Mouse (Mus musculus) liver, embryonic 16.5 days (tissue): Measurements from ENCODE around the gene Emilin1. TPM values are rescaled to one million over a fixed set of nuclear protein-coding genes. Genes with fewer than 3 reads are reported as not detected.

ENCODE experiments used
- ATAC-seq: fragments of 200-750 bp; cut with Nextera tagmentation; 2 replicates; pipeline ENCODE4 v1.8.0; 2017; ENCODE audit warnings: low read depth, mild to moderate bottlenecking, moderate number of reproducible peaks, moderate library complexity
- H3K27ac ChIP-seq: fragments of 300-500 bp; sonication (generic); 2 replicates; pipeline ENCODE4 v1.5.1; 2014; ENCODE audit warnings: mild to moderate bottlenecking, low read length
- H3K27me3 ChIP-seq: fragments of 300-500 bp; sonication (generic); 2 replicates; pipeline ENCODE4 v1.6.1; 2014; ENCODE audit warnings: low read depth, low read length, mixed read lengths; ENCODE audit not compliant: control insufficient read depth, insufficient read depth
- H3K36me3 ChIP-seq: fragments of 300-500 bp; sonication (generic); 2 replicates; pipeline ENCODE4 v1.6.1; 2014; ENCODE audit warnings: mild to moderate bottlenecking; ENCODE audit not compliant: control insufficient read depth, insufficient read depth
- H3K4me1 ChIP-seq: fragments of 300-500 bp; sonication (generic); 2 replicates; pipeline ENCODE4 v1.6.1; 2014; ENCODE audit warnings: low read depth, low read length, mixed read lengths; ENCODE audit not compliant: control insufficient read depth
- H3K4me2 ChIP-seq: fragments of 300-500 bp; sonication (generic); 2 replicates; pipeline ENCODE4 v1.6.1; 2014; ENCODE audit warnings: low read depth, low read length, mixed read lengths
- H3K4me3 ChIP-seq: fragments of 300-500 bp; sonication (generic); 2 replicates; pipeline ENCODE4 v1.5.1; 2014; ENCODE audit warnings: low read depth, mild to moderate bottlenecking, low read length
- H3K9ac ChIP-seq: fragments of 300-500 bp; sonication (generic); 2 replicates; pipeline ENCODE4 v1.6.1; 2014; ENCODE audit warnings: low read depth, low read length
- H3K9me3 ChIP-seq: fragments of 300-500 bp; sonication (generic); replicated peaks from 2 replicates; pipeline ENCODE4 v1.6.1; 2016; ENCODE audit warnings: low read length; ENCODE audit not compliant: control insufficient read depth
- WGBS: fragments of 180-500 bp; shearing (Covaris S2); extraction: QIAGEN DNeasy Blood & Tissue Kit; methylation state at CpG from one replicate; pipeline ENCODE4 v1.1.7; 2014; ENCODE audit not compliant: insufficient replicate concordance; 5-methylcytosine and 5-hydroxymethylcytosine counted together
- polyA plus RNA-seq: library from polyadenylated mRNA; unstranded; fragments of >200 nt; fragmentation: Nextera tagmentation; extraction: Ambion mirVana; gene quantifications from 2 replicates; pipeline ENCODE4 v1.2.1, GENCODE M21; 2015

The Emilin1 gene
- polyA plus RNA-seq, 1 experiment from 2014 or later: 39.1 TPM

- peak overlapping the region; percentile 74 for H3K27ac ChIP-seq
- no peak overlapping the region for H3K9ac ChIP-seq
- WGBS: 46% methylated on average over 5 of the region's 5 CpGs
- H3K36me3 ChIP-seq: 0 out of 2 replicates have a peak, but pooled peaks cover 1% of the 10 kb centered on the region
- H3K9me3 ChIP-seq: no peaks in the 10 kb centered on the region
- peaks cover 43% of the 10 kb centered on the region for H3K4me1 ChIP-seq
- H3K4me2 ChIP-seq: no peak overlapping the region
- ATAC-seq: no peak
- H3K4me3 ChIP-seq: no peak overlapping the region
- no peaks in the 10 kb centered on the region for H3K27me3 ChIP-seq
These were observed 1.0 kb upstream of the Emilin1 start for GRCm38 (mm10) chr5:30912156-30912555.

DNA sequence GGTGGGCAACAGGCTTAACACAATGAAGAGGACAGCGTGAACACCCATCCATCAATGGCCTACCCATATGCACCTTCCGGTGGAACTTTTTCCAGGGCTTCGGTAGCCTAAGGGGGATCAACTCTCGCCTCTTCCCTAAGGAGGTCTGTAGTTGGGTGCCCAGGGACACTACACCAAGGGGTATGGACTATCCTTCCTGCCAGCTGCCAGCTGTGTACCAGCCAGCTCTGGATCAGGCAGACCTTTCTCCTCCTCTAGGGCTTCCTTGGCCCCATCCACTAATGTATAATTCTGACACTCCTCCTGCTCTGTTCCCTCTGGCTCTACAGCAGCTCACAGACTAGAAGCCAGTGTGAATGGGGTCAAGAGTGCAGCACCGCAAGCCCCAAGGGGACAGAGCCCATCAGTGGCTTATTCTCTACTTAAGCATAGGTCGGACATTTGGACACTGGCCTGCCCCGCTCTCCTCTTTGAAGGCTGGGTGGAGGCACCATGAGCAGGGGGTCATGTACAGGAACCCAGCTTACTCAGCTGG, 966 bp downstream of the Emilin1 start:
- ATAC-seq: no peak
- no peaks in the 10 kb centered on the region for H3K27me3 ChIP-seq
- peak overlapping the region; percentile 55 for H3K4me3 ChIP-seq
- H3K9me3 ChIP-seq: no peaks in the 10 kb centered on the region
- peak overlapping the region; percentile 56 for H3K9ac ChIP-seq
- peaks cover 38% of the 10 kb centered on the region for H3K4me1 ChIP-seq
- H3K27ac ChIP-seq: peak overlapping the region; percentile 74
- H3K4me2 ChIP-seq: peak overlapping the region; percentile 59
- 24% methylated on average over 7 of the region's 7 CpGs for WGBS
- H3K36me3 ChIP-seq: peaks cover 7% of the 10 kb centered on the region; the same call in 1 of the 2 replicates

- Histone ChIP-seq H3K9me3 (no peaks in the 10 kb centered on the region), H3K27ac (peak overlapping the region; percentile 74), H3K27me3 (no peaks in the 10 kb centered on the region), H3K4me1 (peaks cover 38% of the 10 kb centered on the region), H3K36me3 (peaks cover 9% of the 10 kb centered on the region; the same call in 1 of the 2 replicates), H3K4me2 (peak overlapping the region; percentile 59), H3K9ac (peak overlapping the region; percentile 56), H3K4me3 (peak overlapping the region; percentile 55)
- no peak for ATAC-seq
- 28% methylated on average over 6 of the region's 6 CpGs for WGBS
These were observed 1.6 kb downstream of the Emilin1 start for GRCm38 (mm10) chr5:30914849-30915248.

DNA sequence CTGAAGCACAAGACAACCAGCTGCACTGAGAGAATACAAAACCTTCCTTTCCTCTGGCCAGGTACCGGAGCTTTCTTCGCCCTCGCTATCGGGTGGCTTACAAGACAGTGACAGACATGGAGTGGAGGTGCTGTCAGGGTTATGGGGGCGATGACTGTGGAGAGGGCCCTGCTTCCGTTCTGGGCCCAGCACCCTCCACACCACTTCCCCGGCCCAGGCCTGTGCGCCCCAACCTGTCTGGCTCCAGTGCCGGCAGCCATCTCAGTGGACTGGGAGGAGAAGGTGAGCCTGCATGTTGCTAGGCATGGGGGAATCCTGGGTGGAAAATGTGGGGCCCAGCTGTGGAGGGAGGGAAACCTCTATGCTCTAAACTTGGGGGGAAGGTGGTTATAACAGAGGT, 2.3 kb downstream of the Emilin1 start:
- Histone ChIP-seq H3K36me3 (peaks cover 9% of the 10 kb centered on the region; the same call in 1 of the 2 replicates), H3K9me3 (no peaks in the 10 kb centered on the region), H3K4me1 (peaks cover 40% of the 10 kb centered on the region), H3K27ac (peak overlapping the region; percentile 74), H3K27me3 (no peaks in the 10 kb centered on the region), H3K4me2 (peak overlapping the region; percentile 59), H3K9ac (peak overlapping the region; percentile 56), H3K4me3 (peak overlapping the region; percentile 55)
- 20% methylated on average over 9 of the region's 9 CpGs for WGBS
- ATAC-seq: no peak; the same call in 1 of the 2 replicates

- H3K4me3 ChIP-seq: peak overlapping the region; percentile 55
- no peaks in the 10 kb centered on the region for H3K27me3 ChIP-seq
- ATAC-seq: peak; percentile 71
- H3K4me2 ChIP-seq: peak overlapping the region; percentile 59
- WGBS: 3% methylated on average over 7 of the region's 7 CpGs
- H3K9me3 ChIP-seq: no peaks in the 10 kb centered on the region
- peak overlapping the region; percentile 74 for H3K27ac ChIP-seq
- peaks cover 9% of the 10 kb centered on the region; the same call in 1 of the 2 replicates for H3K36me3 ChIP-seq
- H3K9ac ChIP-seq: peak overlapping the region; percentile 56; the same call in 1 of the 2 replicates
- H3K4me1 ChIP-seq: peaks cover 45% of the 10 kb centered on the region
These were observed 2.8 kb downstream of the Emilin1 start for GRCm38 (mm10) chr5:30915974-30916433.

DNA sequence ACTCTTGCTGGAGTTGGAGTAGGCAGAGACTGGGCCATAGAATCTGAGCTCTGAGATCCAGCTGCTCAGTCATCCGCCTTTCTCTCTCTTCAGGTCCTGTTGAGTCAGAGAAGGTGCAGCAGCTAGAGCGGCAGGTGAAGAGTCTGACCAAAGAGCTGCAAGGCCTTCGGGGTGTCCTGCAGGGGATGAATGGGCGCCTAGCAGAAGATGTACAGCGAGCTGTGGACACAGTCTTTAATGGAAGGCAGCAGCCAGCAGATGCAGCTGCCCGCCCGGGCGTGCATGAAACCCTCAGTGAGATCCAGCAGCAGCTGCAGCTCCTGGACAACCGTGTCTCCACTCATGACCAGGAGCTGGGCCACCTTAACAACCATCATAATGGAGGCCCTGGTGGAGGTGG, 3.6 kb downstream of the Emilin1 start:
- Histone ChIP-seq H3K4me2 (no peak overlapping the region), H3K36me3 (peaks cover 9% of the 10 kb centered on the region; the same call in 1 of the 2 replicates), H3K9me3 (no peaks in the 10 kb centered on the region), H3K4me3 (no peak overlapping the region), H3K4me1 (peaks cover 49% of the 10 kb centered on the region), H3K27me3 (no peaks in the 10 kb centered on the region), H3K27ac (peak overlapping the region; percentile 74), H3K9ac (no peak overlapping the region)
- no peak for ATAC-seq
- WGBS: 81% methylated on average over 9 of the region's 9 CpGs

DNA sequence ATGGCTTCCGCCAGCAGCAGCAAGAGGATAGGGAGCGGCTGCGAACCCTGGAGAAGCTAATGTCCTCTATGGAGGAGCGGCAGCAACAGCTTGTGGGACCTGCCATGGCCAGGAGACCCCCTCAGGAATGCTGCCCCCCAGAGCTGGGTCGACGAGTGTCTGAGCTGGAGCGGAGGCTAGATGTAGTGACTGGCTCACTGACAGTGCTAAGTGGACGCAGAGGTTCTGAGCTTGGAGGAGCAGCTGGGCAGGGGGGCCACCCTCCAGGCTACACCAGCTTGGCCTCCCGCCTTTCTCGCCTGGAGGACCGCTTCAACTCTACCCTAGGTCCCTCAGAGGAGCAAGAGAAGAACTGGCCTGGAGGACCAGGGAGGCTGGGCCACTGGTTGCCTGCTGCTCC, 4.1 kb downstream of the Emilin1 start:
- Histone ChIP-seq H3K4me3 (no peak overlapping the region), H3K9ac (no peak overlapping the region), H3K9me3 (no peaks in the 10 kb centered on the region), H3K36me3 (peaks cover 9% of the 10 kb centered on the region; the same call in 1 of the 2 replicates), H3K4me2 (no peak overlapping the region), H3K27me3 (no peaks in the 10 kb centered on the region), H3K27ac (no peak overlapping the region), H3K4me1 (peaks cover 53% of the 10 kb centered on the region)
- no peak for ATAC-seq
- 84% methylated on average over 11 of the region's 11 CpGs for WGBS

- no peak for ATAC-seq
- H3K4me1 ChIP-seq: peaks cover 57% of the 10 kb centered on the region
- WGBS: 73% methylated on average over 31 of the region's 31 CpGs
These were observed 4.9 kb downstream of the Emilin1 start for GRCm38 (mm10) chr5:30917891-30918670.

DNA sequence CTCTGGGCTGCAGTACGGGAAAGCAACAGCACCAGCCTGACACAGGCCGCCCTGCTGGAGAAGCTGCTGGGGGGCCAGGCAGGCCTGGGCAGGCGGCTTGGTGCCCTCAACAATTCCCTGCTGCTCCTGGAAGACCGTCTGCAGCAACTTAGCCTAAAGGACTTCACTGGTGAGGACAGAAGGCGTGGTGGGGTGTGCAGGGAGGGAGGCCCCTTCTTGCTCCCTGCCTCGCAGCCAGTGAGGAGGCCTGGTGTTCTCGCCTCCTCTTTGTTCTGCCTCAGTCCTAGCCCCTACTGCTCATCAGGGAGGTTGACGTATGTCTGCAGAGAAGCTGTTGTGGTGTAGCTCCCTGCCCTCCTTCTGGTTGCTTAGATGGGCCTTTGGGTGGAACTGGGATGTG, 5.5 kb downstream of the Emilin1 start:
- Histone ChIP-seq H3K9ac (no peak overlapping the region), H3K4me2 (no peak overlapping the region), H3K27ac (no peak overlapping the region), H3K36me3 (peaks cover 9% of the 10 kb centered on the region; the same call in 1 of the 2 replicates), H3K4me1 (peaks cover 57% of the 10 kb centered on the region), H3K27me3 (no peaks in the 10 kb centered on the region), H3K9me3 (no peaks in the 10 kb centered on the region), H3K4me3 (no peak overlapping the region)
- no peak for ATAC-seq
- WGBS: 70% methylated on average over 8 of the region's 8 CpGs

More at GRCm38 (mm10) chr5:30917891-30918670, 4.9 kb downstream of the Emilin1 start:
- H3K4me3 ChIP-seq: no peak overlapping the region
- H3K36me3 ChIP-seq: peaks cover 9% of the 10 kb centered on the region; the same call in 1 of the 2 replicates
- H3K4me2 ChIP-seq: no peak overlapping the region
- no peak overlapping the region for H3K9ac ChIP-seq
- H3K27ac ChIP-seq: no peak overlapping the region
- H3K9me3 ChIP-seq: no peaks in the 10 kb centered on the region
- H3K27me3 ChIP-seq: no peaks in the 10 kb centered on the region
